Mouse (Mus musculus) fibroblast of lung, adult 2 months (primary cell): ENCODE data around the gene Ramac.

Experiments
- DNase-seq: peaks from one replicate; pipeline ENCODE4 v3.0.0-alpha.2; 2011; ENCODE audit warnings: low read depth

Gene Ramac

DNA sequence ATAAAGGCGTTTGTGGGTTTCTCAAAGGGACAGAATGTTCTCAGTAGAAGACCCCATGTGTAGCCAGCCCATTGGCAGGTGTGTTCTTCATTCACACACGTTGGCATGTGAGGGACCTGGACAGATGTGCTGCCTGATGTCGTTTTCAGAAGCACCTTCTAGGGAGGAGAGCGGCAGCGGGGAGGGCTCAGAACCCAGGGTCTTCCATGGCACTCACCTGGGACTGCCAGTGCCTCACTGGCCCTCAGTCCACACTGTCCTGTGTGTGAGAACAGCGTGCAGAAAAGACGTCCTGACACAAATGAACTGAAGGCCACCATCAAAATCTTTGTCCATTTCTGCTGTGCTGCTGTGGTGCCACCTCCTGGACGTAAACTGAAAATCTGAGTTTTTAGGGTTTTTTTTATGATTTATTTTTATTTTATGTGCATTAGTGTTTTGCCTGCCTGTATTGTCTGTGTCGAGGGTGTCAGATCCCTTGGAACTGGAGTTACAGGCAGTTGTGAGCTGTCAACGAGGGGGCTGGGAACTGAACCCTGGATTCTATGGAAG lies 15.0 kb downstream of the Ramac start:
- peak; percentile 7 for DNase-seq

DNA sequence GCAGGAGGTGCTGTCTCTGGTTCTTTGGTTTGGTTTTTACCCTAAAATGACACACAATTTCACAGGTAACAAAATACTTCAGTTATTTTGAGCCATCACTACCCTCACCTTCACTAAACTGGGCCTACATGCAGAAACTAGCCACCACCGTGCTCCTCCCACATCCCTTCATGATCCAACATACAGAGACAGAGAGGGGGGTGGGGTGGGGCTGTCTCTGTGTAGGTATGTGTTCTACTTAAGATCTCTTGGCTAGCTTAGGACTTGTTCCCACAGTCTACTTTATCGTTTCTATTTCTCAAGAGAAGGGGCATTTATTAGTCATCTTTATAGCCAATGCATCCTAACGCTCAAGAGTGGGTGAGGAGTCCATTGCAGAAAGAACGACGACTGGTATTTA lies 25.8 kb downstream of the Ramac start:
- DNase-seq, result no peak

DNA sequence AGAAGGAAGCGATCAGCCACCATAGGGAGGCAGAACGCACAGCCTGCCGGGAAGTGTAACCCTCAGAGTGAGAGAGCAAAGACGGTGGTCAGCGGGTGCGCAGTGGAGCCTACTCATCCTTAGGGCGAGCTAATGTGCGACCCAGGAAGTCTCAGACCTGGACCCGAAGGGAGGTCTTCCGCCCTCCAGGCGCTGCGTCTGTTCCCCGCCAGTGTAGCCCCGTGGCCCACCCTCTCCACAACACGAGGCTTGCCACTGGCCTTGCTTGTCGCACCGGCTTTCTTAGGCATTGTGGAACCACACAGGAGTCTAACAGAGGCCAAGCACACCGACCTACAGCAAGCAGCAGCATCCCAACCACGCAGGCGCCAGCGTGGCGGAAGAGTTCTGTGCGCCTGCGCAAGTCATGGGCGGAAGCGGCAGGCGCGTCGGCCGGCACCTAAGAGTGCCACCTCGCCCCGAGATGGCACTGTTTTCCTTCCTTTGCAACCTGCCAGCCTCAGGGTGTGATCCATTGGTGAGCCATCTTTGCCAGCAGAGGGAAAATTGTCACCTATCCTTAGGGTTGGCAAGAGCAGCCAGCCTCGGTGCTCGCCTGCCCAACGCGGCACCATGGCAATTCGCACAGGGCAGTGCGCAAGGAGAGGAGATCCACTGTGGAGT lies 26.5 kb downstream of the Ramac start, which contains the start of gene 3110040N11Rik:
Gene 3110040N11Rik, minus strand, starts transcription at position 384 of the 663 bp plus-strand sequence.
- DNase-seq, result peak; percentile 88

DNA sequence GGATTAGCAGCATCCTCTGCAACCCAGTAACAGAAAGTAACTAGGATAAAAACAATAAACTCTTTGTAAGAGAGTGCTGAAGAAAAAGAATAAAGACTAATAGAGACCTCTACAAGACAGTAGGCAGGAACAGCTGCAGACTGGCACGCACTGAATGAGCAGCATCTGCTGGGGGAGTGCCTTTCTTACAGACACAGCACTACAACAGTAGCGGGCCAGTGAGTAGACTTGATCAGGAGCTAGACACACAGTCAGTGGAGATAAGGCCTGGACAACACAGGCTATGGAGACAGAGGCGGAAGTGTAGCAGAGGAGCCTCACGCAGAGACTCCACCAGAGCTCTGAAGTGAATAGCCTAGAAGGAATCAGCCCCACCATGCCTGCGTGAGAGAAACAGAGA lies 43.3 kb downstream of the Ramac start:
- no peak for DNase-seq
